Mouse (Mus musculus) layer of hippocampus, adult 18-20 months (tissue): ENCODE results near the gene Dspp. TPM values are rescaled to one million over a fixed set of nuclear protein-coding genes. Genes with fewer than 3 reads are reported as not detected.

ENCODE experiments used
- DNase-seq, 2 experiments: peaks; one replicate each; pipeline ENCODE4 v3.0.0; 2022; ENCODE audit warnings: low spot score in 2 of 2
- long read RNA-seq: library from polyadenylated mRNA; stranded (forward); transcript quantifications from one replicate; pipeline ENCODE4 v2.0.0, GENCODE M21; 2021
- total RNA-seq, 2 experiments: library from RNA; stranded (reverse); gene quantifications; 2 replicates each; pipeline ENCODE4 v1.2.3; 2021

Dspp gene
- total RNA-seq = under 1 TPM in 1 of 2 experiments, not detected in 1; 0.08 TPM
- long read RNA-seq = 0 reads

DNA sequence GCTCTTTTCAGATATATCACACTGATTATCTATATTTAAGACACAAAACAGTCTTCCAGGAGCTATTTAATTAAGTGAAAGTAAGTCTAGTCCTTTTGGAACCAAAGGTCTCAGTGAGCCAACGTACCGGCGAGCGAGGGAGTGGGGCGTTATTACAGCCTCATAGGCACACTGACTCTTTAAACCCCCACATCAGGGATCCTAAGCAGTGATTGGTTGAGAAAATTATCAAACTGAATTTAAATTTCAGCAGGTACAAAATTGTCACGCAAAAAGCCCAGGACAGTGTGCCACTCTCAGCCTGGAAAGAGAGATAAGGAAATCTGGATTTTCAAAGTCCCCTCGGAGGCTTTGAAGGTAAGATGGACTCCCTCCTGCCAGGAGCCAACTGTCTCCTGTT, at the start of gene Dspp:
TSS of gene Dspp (plus strand) at position 301 of the 400 bp plus-strand sequence.
- no peak for DNase-seq

GRCm38 (mm10) chr5:104124016-104124658, 46.4 kb upstream of the Dspp start:
- DNase-seq = no peak

GRCm38 (mm10) chr5:104126561-104127320, 43.8 kb upstream of the Dspp start:
- DNase-seq = no peak

DNA sequence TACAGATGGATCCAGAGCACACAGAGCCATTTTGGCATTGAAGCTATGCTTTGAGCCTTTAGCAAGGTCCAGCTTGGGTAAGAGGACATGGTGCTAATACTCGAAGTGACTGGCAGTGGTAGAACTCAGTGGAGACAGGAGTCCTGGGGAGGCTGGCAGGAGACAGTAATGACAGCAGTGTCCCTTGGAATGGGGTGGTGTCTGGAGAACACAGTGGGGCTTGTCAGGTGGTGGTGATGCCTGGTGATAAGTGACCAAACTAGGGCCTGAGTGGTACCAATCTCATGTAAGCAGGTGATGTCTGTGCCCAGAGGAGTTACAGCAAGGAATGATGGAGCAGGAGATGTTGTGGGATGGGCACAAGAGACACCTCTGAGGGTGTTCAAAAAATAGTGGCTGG, 43.2 kb upstream of the Dspp start:
- DNase-seq = no peak

- DNase-seq = no peak
Measured at GRCm38 (mm10) chr5:104128281-104129031, 42.1 kb upstream of the Dspp start.

GRCm38 (mm10) chr5:104130891-104131290, 39.6 kb upstream of the Dspp start:
- no peak for DNase-seq

- DNase-seq = peak in 1 of 2 experiments; percentile 66
Measured at GRCm38 (mm10) chr5:104131544-104131943, 39.0 kb upstream of the Dspp start.

- no peak for DNase-seq
Measured at GRCm38 (mm10) chr5:104133752-104134151, 36.8 kb upstream of the Dspp start.

DNA sequence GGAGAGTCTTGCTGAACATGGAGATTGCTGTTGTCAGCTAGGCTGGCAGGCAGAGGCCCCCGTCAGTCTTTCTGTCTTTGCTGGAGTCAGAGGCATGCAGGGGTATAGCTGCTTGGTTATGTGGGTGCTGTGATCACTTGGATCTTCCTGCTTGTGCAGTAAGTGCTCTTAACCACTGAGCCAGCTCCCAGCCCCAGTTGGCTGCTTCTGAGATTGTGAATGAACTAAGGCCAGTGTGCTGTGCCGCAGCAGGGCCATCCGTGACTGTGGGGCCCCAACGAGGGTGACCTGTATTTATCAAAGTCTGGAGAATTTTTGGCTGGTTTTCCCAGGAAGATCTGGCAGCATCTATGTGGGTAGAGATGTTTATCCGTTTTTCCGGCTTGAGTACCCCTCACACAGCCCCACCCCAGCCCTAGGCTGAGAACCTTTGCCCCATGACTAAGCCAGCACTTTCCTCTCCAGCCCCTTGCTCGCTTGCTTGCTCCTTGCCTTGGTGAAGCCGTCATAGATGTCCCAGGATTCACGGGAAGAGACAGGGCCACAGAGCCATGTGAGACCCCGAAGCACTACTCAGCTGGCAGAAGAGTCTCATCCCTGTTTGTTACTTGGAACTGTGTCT, 32.5 kb upstream of the Dspp start:
- no peak for DNase-seq

DNA sequence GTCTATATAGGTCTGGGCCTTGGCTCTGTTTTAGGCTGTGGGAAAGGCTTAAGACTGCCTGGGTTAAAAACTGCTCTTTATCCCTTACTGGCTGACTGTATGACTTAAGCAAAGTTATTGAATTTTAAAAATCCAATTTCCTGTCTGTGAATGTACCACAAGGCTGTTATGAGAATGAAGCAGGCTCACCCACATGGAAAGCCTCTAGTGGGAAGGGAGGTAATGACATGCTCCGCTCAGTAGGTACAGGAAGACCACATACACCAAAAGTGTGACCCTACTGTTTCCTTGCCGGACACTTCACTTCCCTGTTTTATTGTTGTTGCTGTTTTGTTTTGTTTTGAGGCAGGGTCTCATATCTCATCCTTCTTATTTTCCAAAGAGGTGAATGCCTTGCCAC, 29.4 kb upstream of the Dspp start:
- peak in 1 of 2 experiments; percentile 24 for DNase-seq

DNA sequence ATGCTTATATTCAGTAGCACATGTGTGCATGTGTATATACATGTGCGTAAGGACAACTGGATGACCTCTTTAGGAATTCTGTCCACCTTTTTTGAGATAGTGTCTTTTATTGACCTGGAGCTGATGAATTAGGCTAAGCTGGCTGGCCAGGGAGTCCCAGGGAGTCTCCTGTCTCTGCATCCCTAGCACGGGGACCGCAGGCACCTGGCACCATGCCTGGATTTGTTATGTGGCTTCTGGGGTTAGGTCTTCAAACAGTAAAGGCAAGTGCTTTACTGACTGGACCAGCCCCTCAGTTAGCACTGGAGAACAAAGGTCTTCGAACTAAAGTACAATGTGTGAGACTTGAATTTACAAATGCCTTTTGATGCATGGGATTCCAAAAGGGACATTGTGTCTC, 26.5 kb upstream of the Dspp start:
- no peak for DNase-seq

DNA sequence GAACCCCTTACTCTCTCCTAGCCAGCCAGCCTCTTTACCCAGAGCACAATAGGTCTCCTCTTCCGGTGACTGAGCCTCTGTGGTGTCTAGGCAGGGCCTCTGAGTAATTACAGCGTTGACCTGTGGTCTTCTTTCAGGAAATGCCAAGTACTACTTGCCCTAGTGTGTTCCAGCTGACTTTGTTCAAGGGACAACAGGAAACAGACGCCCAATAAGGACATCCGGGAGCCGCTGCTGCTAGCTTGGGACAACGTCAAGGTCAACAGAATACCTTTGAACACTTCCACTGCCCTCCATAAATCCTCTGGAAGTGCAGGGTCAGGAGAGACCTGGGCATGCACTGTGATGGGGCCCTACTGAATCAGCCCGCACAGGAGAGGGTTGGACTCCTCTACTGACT, 21.2 kb upstream of the Dspp start:
- DNase-seq = no peak

- DNase-seq = no peak
Measured at GRCm38 (mm10) chr5:104150196-104150595, 20.3 kb upstream of the Dspp start.

DNA sequence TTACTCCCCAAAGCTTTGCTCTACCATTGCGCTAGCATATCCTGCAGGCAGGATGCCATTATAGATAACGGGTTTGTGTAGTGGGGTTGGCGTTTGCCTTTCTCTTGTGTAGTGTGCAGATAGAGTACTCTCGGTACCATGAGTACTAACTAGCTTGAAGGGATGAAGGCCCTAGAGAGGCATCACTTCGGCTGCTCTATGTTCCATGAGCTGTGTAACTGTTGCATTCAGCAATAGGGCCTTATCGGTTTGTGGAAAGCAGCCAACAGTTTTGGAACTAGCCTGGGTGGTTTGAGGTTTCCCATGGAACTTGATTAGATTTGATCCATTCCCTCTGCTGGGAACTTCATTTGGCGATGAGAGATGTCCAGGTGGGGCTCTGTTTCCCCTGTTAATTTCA, 12.8 kb upstream of the Dspp start:
- no peak for DNase-seq

GRCm38 (mm10) chr5:104158332-104159052, 12.0 kb upstream of the Dspp start:
- peak; percentile 75 to 89 for DNase-seq

DNA sequence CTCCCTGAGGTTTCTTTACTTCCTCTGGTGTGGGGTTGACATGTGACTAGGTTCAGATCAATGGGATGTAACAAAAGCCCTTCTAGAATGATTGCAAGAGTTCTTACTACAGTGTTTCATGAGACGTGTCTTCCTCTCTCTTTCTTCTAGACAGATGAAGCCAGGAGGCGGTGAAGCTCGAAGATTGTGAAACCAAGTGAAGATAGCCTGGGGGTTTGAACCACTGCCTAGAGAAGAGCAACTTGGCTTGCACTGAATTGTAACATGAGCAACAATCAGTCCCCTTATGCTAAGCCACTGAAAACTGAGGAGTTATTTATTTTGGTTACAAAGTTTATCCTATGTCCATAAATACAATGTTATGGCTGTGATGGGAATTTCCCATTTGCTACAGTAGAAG, 9.9 kb upstream of the Dspp start:
- no peak for DNase-seq

DNA sequence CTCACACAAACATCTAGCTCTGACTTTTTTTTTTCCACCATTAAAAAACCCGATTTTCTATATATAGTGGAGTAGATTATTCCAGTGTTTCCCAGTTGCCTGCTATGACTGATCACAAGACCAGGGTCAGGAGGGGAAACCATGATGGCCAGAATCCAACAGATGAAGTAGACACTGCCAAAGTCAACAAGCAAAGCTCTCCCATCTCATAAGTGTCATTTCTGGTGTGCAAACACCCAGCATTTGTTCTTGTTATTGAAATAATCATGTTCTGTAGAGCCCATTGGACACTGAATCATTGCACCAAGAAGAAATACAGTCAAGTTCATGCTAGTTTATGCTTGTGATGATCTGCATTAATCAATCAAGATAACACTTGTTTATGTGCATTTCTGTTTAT, 9.1 kb upstream of the Dspp start:
- DNase-seq = no peak

DNA sequence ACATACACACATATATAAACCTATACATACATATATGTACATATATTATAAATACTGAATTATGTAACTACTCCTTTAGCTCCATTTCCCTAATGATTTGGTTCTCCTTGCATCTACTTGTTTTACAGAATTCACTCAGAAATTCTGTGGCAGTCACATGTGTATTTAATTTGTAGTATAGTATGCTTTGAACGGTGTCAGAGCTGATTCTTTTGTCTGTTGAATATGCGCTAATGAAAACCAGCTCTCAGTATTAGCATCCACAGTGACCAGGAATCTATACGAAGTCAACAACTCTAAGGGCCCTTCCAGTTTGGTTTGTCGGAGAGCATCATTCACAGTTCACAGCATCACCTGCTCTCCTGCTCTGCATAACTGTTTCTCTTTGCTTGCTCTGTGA, 7.0 kb upstream of the Dspp start:
- DNase-seq = no peak

GRCm38 (mm10) chr5:104173094-104173493, 2.6 kb downstream of the Dspp start:
- peak; percentile 54 to 64 for DNase-seq

DNA sequence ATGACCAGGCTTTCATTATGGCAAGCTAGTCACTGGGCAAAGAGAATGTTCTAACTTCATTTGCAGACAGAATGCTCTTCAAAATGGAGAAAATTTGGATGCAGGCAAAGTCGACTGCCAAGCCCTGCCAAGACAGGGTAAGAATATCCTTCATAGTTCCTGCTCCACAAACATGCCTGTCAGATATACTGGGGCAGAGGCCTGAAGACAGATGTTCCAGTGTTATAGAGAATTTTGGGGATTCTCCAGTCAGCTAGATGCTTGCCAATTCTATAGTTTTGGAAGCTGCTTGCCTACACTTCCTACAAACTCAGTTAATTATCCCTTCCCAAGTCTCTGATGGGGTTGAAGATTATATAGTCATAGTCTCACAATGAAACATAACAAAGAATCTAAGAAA, 13.2 kb downstream of the Dspp start:
- DNase-seq = no peak

- DNase-seq = no peak
Measured at GRCm38 (mm10) chr5:104187281-104187680, 16.8 kb downstream of the Dspp start.
